Mouse (Mus musculus): ENCODE measurements at regions not wholly inside any gene's neighbourhood (a gene's known extent, or its start where the extent isn't known, plus 50 kb on each side); places are given as distances from the start of the nearest gene placed in this dataset.

- TF ChIP-seq CTCF (IDR thresholded peaks at IDR 0.05; ENCODE audit: borderline replicate concordance, insufficient read depth, low read depth, low read length) = no peak
- TF ChIP-seq POLR2A (IDR thresholded peaks at IDR 0.05; ENCODE audit: borderline replicate concordance, insufficient read depth, low read length) = no peak
Observed at GRCm38 (mm10) chr13:90401496-90401895, 312.1 kb upstream of the Xrcc4 start.

GRCm38 (mm10) chr13:90395274-90396023, 306.0 kb upstream of the Xrcc4 start:
- TF ChIP-seq CTCF (IDR thresholded peaks at IDR 0.05; ENCODE audit: borderline replicate concordance, insufficient read depth, low read depth, low read length) = no peak
- no peak for TF ChIP-seq POLR2A (IDR thresholded peaks at IDR 0.05; ENCODE audit: borderline replicate concordance, insufficient read depth, low read length)
- WGBS = 22% methylated on average over 8 of the region's 8 CpGs

More at GRCm38 (mm10) chr13:90401496-90401895, 312.1 kb upstream of the Xrcc4 start:
- no peak overlapping the region for H3K4me3 ChIP-seq (replicated peaks; ENCODE audit: insufficient read depth, low read depth, low read length)
- H3K27ac ChIP-seq (ENCODE audit: insufficient read depth, low read length) = no peak overlapping the region
- H3K27me3 ChIP-seq (ENCODE audit: control insufficient read depth, insufficient read depth, low read length) = no peaks in the 10 kb centered on the region
- 33% methylated on average over 1 of the region's 1 CpGs for WGBS
- H3K4me1 ChIP-seq (ENCODE audit: control insufficient read depth, insufficient read depth, low read length) = no peaks in the 10 kb centered on the region
- no peak for DNase-seq

GRCm38 (mm10) chr13:90394815-90395241, 305.4 kb upstream of the Xrcc4 start:
- no peak overlapping the region for H3K27ac ChIP-seq (ENCODE audit: insufficient read depth, low read length)
- no peak overlapping the region for H3K4me3 ChIP-seq (replicated peaks; ENCODE audit: insufficient read depth, low read depth, low read length)
- no peaks in the 10 kb centered on the region for H3K4me1 ChIP-seq (ENCODE audit: control insufficient read depth, insufficient read depth, low read length)
- no peaks in the 10 kb centered on the region for H3K27me3 ChIP-seq (ENCODE audit: control insufficient read depth, insufficient read depth, low read length)
- 3% methylated on average over 5 of the region's 5 CpGs for WGBS
- DNase-seq = peak; percentile 6 to 23
- TF ChIP-seq CTCF (IDR thresholded peaks at IDR 0.05; ENCODE audit: borderline replicate concordance, insufficient read depth, low read depth, low read length) = no peak
- TF ChIP-seq POLR2A (IDR thresholded peaks at IDR 0.05; ENCODE audit: borderline replicate concordance, insufficient read depth, low read length) = no peak

More at GRCm38 (mm10) chr13:90395274-90396023, 306.0 kb upstream of the Xrcc4 start:
- no peaks in the 10 kb centered on the region for H3K27me3 ChIP-seq (ENCODE audit: control insufficient read depth, insufficient read depth, low read length)
- no peak overlapping the region for H3K27ac ChIP-seq (ENCODE audit: insufficient read depth, low read length)
- no peak overlapping the region for H3K4me3 ChIP-seq (replicated peaks; ENCODE audit: insufficient read depth, low read depth, low read length)
- H3K4me1 ChIP-seq (ENCODE audit: control insufficient read depth, insufficient read depth, low read length) = no peaks in the 10 kb centered on the region
- no peak for DNase-seq

GRCm38 (mm10) chr13:90392415-90392814, 303.0 kb upstream of the Xrcc4 start:
- DNase-seq = no peak
- Histone ChIP-seq H3K27ac (ENCODE audit: insufficient read depth, low read length) (no peak overlapping the region), H3K27me3 (ENCODE audit: control insufficient read depth, insufficient read depth, low read length) (no peaks in the 10 kb centered on the region), H3K4me1 (ENCODE audit: control insufficient read depth, insufficient read depth, low read length) (no peaks in the 10 kb centered on the region), H3K4me3 (replicated peaks; ENCODE audit: insufficient read depth, low read depth, low read length) (no peak overlapping the region)
- TF ChIP-seq CTCF (IDR thresholded peaks at IDR 0.05; ENCODE audit: borderline replicate concordance, insufficient read depth, low read depth, low read length) (no peak), POLR2A (IDR thresholded peaks at IDR 0.05; ENCODE audit: borderline replicate concordance, insufficient read depth, low read length) (no peak)

GRCm38 (mm10) chr13:90376619-90377018, 287.2 kb upstream of the Xrcc4 start:
- no peaks in the 10 kb centered on the region for H3K27me3 ChIP-seq (ENCODE audit: control insufficient read depth, insufficient read depth, low read length)
- no peak overlapping the region for H3K27ac ChIP-seq (ENCODE audit: insufficient read depth, low read length)
- DNase-seq = no peak
- no peaks in the 10 kb centered on the region for H3K4me1 ChIP-seq (ENCODE audit: control insufficient read depth, insufficient read depth, low read length)
- TF ChIP-seq CTCF (IDR thresholded peaks at IDR 0.05; ENCODE audit: borderline replicate concordance, insufficient read depth, low read depth, low read length) (no peak), POLR2A (IDR thresholded peaks at IDR 0.05; ENCODE audit: borderline replicate concordance, insufficient read depth, low read length) (no peak)
- WGBS = 74% methylated on average over 3 of the region's 3 CpGs
- H3K4me3 ChIP-seq (replicated peaks; ENCODE audit: insufficient read depth, low read depth, low read length) = no peak overlapping the region

GRCm38 (mm10) chr13:90376207-90376606, 286.8 kb upstream of the Xrcc4 start:
- no peak for DNase-seq
- Histone ChIP-seq H3K27ac (ENCODE audit: insufficient read depth, low read length) (no peak overlapping the region), H3K27me3 (ENCODE audit: control insufficient read depth, insufficient read depth, low read length) (no peaks in the 10 kb centered on the region), H3K4me1 (ENCODE audit: control insufficient read depth, insufficient read depth, low read length) (no peaks in the 10 kb centered on the region), H3K4me3 (replicated peaks; ENCODE audit: insufficient read depth, low read depth, low read length) (no peak overlapping the region)
- 87% methylated on average over 6 of the region's 6 CpGs for WGBS
- TF ChIP-seq CTCF (IDR thresholded peaks at IDR 0.05; ENCODE audit: borderline replicate concordance, insufficient read depth, low read depth, low read length) (no peak), POLR2A (IDR thresholded peaks at IDR 0.05; ENCODE audit: borderline replicate concordance, insufficient read depth, low read length) (no peak)

- no peaks in the 10 kb centered on the region for H3K4me1 ChIP-seq (ENCODE audit: control insufficient read depth, insufficient read depth, low read length)
- H3K27me3 ChIP-seq (ENCODE audit: control insufficient read depth, insufficient read depth, low read length) = no peaks in the 10 kb centered on the region
- TF ChIP-seq POLR2A (IDR thresholded peaks at IDR 0.05; ENCODE audit: borderline replicate concordance, insufficient read depth, low read length) = no peak
- WGBS = 66% methylated on average over 4 of the region's 4 CpGs
- no peak overlapping the region for H3K27ac ChIP-seq (ENCODE audit: insufficient read depth, low read length)
- DNase-seq = no peak
- no peak overlapping the region for H3K4me3 ChIP-seq (replicated peaks; ENCODE audit: insufficient read depth, low read depth, low read length)
Observed at GRCm38 (mm10) chr13:90371415-90372150, 282.2 kb upstream of the Xrcc4 start.
